Mouse (Mus musculus): ENCODE results near the gene Parp16. TPM values are rescaled to one million over a fixed set of nuclear protein-coding genes. Genes with fewer than 3 reads are reported as not detected.

Gene Parp16
- 5.0 and 5.8 TPM in 2 replicates for polyA plus RNA-seq (2016; fragmentation: Nextera tagmentation; extraction: Ambion mirVana)

DNA sequence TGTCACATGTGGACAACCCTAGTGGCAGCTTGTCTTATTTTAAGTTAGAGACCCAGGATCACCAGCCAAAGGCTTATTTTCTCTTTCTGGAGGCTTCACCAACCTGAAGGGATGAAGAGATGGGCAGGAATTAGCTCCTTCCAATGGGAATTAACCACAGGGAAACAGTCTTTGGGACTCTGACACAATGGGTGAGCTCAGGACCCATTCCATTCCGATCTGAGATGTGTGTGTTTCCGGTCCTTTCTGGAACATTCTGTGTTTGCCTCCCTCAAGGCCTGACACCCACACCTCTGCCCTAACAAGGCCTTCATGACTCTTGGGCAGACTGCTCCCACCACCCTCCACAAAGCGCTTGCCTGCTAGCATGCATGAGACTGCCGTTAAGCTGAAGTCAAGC lies at the start of gene Parp16:
Gene Parp16, plus strand, starts transcription at position 301 of the 400 bp plus-strand sequence.
- no peaks in the 10 kb centered on the region for H3K27me3 ChIP-seq (replicated peaks)
- H3K4me3 ChIP-seq, result no peak within 1 kb of the TSS
- 73% methylated on average over 4 of the region's 4 CpGs for WGBS
- no peaks in the 10 kb centered on the region for H3K9me3 ChIP-seq (replicated peaks)
- H3K4me1 ChIP-seq (replicated peaks), result peaks cover 37% of the 10 kb centered on the region
- H3K27ac ChIP-seq (ENCODE audit: poor library complexity, severe bottlenecking), result peak within 1 kb of the TSS; percentile 93
- no peaks in the 10 kb centered on the region for H3K36me3 ChIP-seq
- peak within 1 kb of the TSS; percentile 65 for H3K9ac ChIP-seq
- H3K4me2 ChIP-seq, result peak within 1 kb of the TSS; percentile 37
- ATAC-seq (ENCODE audit: insufficient number of reproducible peaks, low FRiP score), result no peak

DNA sequence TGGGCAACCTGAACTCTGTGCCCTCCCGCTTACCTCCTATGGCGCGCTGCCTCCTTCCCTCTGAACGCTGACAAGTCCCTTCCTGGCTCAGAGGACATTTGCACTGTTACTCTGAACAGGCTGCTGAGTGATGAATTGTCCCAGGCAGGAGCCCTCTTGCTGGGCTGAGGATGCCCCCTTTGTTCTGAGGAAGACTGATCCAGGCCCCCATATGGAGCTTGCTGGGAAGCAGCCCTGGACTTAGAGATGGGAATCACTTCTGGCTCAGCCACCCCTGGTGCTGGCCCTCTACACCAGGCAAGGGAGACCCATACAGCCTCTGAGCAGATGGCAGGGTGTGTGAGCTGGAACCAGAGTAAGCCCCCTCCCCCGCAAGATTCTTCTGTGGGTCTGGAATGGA lies 49.2 kb upstream of the Parp16 start:
- no peak overlapping the region for H3K4me2 ChIP-seq
- H3K4me3 ChIP-seq, result no peak overlapping the region
- H3K27me3 ChIP-seq (replicated peaks), result peaks cover 14% of the 10 kb centered on the region
- no peaks in the 10 kb centered on the region for H3K9me3 ChIP-seq (replicated peaks)
- no peaks in the 10 kb centered on the region for H3K36me3 ChIP-seq
- peaks cover 11% of the 10 kb centered on the region for H3K4me1 ChIP-seq (replicated peaks)
- WGBS, result 64% methylated on average over 5 of the region's 5 CpGs
- H3K9ac ChIP-seq, result no peak overlapping the region
- ATAC-seq (ENCODE audit: insufficient number of reproducible peaks, low FRiP score), result no peak
- H3K27ac ChIP-seq (ENCODE audit: poor library complexity, severe bottlenecking), result no peak overlapping the region

DNA sequence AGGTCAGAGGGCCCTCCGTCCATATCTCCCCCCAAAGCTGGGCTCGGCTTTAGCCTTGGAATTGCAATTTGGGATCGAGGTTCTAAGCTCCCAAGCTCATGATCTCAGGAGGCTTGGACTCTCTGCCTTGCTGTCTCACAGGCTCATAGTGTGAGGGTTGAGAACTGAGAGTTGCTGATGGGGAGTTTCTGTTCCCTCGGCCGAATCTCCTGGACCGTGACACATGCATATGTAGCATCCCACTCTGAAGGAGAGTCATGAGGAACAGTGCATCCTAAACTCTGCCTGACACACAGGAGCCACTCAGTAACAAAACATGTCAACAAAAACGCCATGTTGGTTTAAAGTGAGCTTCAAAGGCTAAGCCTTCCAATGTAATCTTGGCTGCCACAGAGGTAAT lies 46.6 kb upstream of the Parp16 start:
- no peaks in the 10 kb centered on the region for H3K36me3 ChIP-seq
- no peak overlapping the region for H3K27ac ChIP-seq (ENCODE audit: poor library complexity, severe bottlenecking)
- H3K4me1 ChIP-seq (replicated peaks), result peaks cover 6% of the 10 kb centered on the region
- WGBS, result 64% methylated on average over 7 of the region's 7 CpGs
- H3K4me2 ChIP-seq, result no peak overlapping the region
- no peak for ATAC-seq (ENCODE audit: insufficient number of reproducible peaks, low FRiP score)
- no peaks in the 10 kb centered on the region for H3K9me3 ChIP-seq (replicated peaks)
- no peak overlapping the region for H3K9ac ChIP-seq
- no peak overlapping the region for H3K4me3 ChIP-seq
- peaks cover 2% of the 10 kb centered on the region; the same call in 1 of the 2 replicates for H3K27me3 ChIP-seq (replicated peaks)

DNA sequence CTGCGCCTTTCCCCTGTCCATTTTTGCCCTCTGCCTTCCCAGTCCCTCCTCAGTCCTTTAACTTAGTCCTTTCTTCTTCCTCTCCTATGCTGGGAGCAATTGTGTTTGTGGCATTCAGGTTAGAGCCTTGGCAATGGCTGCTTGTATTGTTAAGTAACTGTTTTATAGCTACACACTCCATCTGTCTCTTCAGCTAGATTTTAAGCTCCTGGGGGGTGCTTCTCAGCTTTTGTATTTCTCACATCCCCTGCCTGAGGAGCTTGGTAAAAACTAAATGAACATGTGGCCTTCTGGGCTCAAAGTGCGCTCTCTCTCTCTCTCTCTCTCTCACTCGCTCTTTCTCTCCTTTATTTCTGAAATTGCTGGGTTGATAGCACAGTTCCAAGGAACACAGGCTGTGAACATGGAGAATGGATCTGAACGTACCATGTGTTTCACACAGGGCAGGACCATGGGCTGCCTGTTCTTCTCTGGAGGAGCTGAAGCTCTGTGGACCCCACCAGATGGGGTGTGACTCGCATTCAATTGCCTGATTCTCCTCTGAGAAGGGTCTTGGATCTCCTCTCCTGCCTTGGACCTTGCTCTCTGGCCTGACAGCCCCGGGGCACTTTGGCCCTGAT lies 42.3 kb upstream of the Parp16 start:
- no peak overlapping the region for H3K9ac ChIP-seq
- no peak overlapping the region for H3K4me2 ChIP-seq

DNA sequence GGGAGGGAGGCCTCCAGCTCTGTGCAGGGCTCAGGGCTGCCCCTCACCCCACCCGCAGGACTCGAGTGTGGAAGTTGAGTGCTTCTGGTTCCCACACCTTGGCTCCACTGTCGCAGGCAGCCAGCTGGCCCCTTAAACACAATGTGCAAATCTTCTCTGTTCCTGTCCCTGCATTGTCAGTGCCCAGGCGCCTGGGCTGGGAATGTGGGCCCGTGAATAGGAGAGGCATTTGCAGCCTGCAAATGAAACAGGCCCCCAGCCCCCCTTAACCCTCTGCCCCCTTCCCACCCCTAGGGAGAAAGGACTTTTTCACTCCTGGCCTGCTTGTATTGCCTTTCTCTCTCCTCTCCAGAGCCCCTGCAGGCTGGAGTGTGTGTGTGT lies 41.8 kb upstream of the Parp16 start:
- Histone ChIP-seq H3K36me3 (no peaks in the 10 kb centered on the region), H3K9ac (no peak overlapping the region), H3K4me1 (replicated peaks) (peaks cover 41% of the 10 kb centered on the region), H3K4me2 (no peak overlapping the region), H3K27me3 (replicated peaks) (no peaks in the 10 kb centered on the region), H3K27ac (ENCODE audit: poor library complexity, severe bottlenecking) (no peak overlapping the region), H3K9me3 (replicated peaks) (no peaks in the 10 kb centered on the region), H3K4me3 (no peak overlapping the region)
- ATAC-seq (ENCODE audit: insufficient number of reproducible peaks, low FRiP score), result no peak
- WGBS, result 12% methylated on average over 5 of the region's 5 CpGs

More for the DNA sequence above, 42.3 kb upstream of the Parp16 start:
- Histone ChIP-seq H3K36me3 (no peaks in the 10 kb centered on the region), H3K9me3 (replicated peaks) (no peaks in the 10 kb centered on the region), H3K4me3 (no peak overlapping the region), H3K27me3 (replicated peaks) (no peaks in the 10 kb centered on the region), H3K27ac (ENCODE audit: poor library complexity, severe bottlenecking) (no peak overlapping the region), H3K4me1 (replicated peaks) (peaks cover 39% of the 10 kb centered on the region)
- 61% methylated on average over 6 of the region's 6 CpGs for WGBS
- ATAC-seq (ENCODE audit: insufficient number of reproducible peaks, low FRiP score), result no peak

DNA sequence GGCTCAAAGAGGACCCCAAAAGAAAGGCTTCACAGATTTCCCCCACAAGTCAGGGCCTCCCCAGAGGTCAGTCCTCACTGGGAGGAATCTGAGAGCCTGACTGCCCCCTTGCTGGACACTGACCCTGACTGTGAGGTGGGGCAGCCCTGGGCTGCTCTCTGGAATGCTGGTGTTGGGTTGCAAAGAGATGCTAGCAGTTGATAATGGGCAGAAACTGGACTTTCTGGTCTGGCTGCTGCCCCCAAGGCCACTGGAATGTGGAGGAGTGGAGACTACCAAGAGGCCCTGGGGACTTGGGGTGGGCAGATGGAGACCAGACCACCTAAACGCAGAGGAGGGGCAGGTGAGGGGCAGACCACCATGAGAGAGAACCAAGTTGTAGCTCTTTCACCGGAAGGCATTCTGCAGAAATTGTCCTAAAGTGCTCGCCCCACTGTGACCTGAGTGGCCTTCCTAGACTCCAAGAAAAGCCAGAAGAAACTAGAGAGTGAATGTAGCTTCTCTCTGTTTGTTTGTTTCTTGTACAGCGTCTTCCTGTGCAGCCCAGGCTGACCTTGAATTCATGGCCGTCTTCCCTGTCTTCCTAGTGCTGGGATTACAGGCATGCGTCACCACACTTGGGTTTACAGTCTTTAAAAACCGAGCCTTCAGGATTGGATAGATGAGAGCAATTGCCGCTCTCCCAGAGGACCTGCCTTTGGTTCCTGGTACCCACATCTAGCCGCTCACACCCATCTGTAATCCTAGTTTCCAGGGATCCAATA lies 40.3 kb upstream of the Parp16 start:
- no peaks in the 10 kb centered on the region for H3K9me3 ChIP-seq (replicated peaks)
- no peaks in the 10 kb centered on the region for H3K36me3 ChIP-seq
- no peak for ATAC-seq (ENCODE audit: insufficient number of reproducible peaks, low FRiP score)
- peaks cover 46% of the 10 kb centered on the region for H3K4me1 ChIP-seq (replicated peaks)
- peaks cover 4% of the 10 kb centered on the region; the same call in 1 of the 2 replicates for H3K27me3 ChIP-seq (replicated peaks)
- H3K4me3 ChIP-seq, result no peak overlapping the region
- 62% methylated on average over 9 of the region's 9 CpGs for WGBS
- no peak overlapping the region for H3K27ac ChIP-seq (ENCODE audit: poor library complexity, severe bottlenecking)
- no peak overlapping the region for H3K4me2 ChIP-seq
- H3K9ac ChIP-seq, result no peak overlapping the region

DNA sequence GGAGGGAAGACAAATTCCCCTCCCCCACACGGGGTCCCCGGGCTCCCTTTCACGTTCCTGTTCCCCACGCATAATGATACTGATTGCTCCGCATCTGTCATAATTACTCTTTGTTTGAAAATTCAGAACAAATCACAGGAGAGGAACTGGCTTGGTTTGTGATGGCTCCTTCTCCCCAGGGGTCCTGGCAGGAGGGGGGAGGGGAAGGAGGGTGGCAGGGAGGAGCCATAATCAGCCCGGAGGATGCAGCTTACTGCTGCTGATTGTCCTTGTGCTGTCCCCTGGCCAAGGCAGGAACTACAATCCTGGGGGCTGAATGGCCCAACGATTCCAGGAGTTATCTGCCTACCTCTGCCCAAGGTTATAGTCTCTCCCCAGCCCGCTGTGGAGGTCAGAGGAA lies 38.5 kb upstream of the Parp16 start:
- ATAC-seq (ENCODE audit: insufficient number of reproducible peaks, low FRiP score), result no peak
- Histone ChIP-seq H3K36me3 (no peaks in the 10 kb centered on the region), H3K9me3 (replicated peaks) (no peaks in the 10 kb centered on the region), H3K27ac (ENCODE audit: poor library complexity, severe bottlenecking) (peak overlapping the region; percentile 32; the same call in 1 of the 2 replicates), H3K27me3 (replicated peaks) (peaks cover 15% of the 10 kb centered on the region), H3K4me1 (replicated peaks) (peaks cover 46% of the 10 kb centered on the region), H3K4me2 (peak overlapping the region; percentile 36), H3K9ac (no peak overlapping the region), H3K4me3 (no peak overlapping the region)
- WGBS, result 5% methylated on average over 8 of the region's 8 CpGs

DNA sequence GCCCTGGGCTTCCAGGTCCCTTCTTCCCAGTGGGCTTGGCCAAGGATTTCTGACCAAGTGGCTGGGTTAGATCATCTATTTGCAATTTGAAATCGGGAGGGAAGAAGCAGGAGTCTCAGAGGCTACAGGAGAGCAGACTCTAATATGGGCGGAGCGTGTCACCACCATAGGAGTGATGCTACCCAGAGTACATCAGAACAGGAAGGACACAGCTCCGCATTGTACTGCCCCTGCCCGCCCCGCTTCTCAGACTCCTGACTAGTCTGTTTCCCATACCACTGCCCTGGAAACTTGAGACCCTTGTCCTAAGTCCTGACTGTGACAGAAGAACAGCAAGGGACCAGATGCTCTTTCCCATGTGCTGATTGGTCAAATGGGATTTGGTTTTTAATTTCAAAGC lies 37.5 kb upstream of the Parp16 start:
- peak; percentile 85 for ATAC-seq (ENCODE audit: insufficient number of reproducible peaks, low FRiP score)
- no peaks in the 10 kb centered on the region for H3K36me3 ChIP-seq
- no peak overlapping the region for H3K4me3 ChIP-seq
- H3K27me3 ChIP-seq (replicated peaks), result peaks cover 25% of the 10 kb centered on the region
- H3K9ac ChIP-seq, result no peak overlapping the region
- H3K4me1 ChIP-seq (replicated peaks), result peaks cover 50% of the 10 kb centered on the region
- H3K4me2 ChIP-seq, result peak overlapping the region; percentile 13; the same call in 1 of the 2 replicates
- H3K9me3 ChIP-seq (replicated peaks), result no peaks in the 10 kb centered on the region
- H3K27ac ChIP-seq (ENCODE audit: poor library complexity, severe bottlenecking), result peak overlapping the region; percentile 32; the same call in 1 of the 2 replicates
- 12% methylated on average over 6 of the region's 6 CpGs for WGBS

DNA sequence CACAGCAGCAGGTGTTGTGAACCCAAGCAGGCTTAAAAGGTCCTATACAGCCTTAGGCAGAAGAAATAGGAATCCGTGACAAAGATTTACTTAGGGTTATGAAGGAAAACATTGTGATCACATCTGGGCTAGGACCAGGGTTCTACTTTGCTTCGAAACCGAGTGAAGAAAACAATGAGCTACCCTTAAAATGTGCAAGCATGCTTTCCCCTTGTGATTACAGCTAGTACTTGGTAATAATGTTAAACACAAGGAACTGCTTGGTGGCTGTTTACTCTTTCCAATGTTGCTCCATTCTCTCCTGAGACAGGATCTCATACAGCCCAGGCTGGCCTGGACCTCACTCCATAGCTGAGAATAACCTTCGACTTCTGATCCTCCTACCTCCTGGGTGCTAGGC lies 34.0 kb upstream of the Parp16 start:
- Histone ChIP-seq H3K27ac (ENCODE audit: poor library complexity, severe bottlenecking) (no peak overlapping the region), H3K4me1 (replicated peaks) (peaks cover 36% of the 10 kb centered on the region), H3K36me3 (no peaks in the 10 kb centered on the region), H3K9me3 (replicated peaks) (no peaks in the 10 kb centered on the region), H3K27me3 (replicated peaks) (peaks cover 42% of the 10 kb centered on the region), H3K4me2 (no peak overlapping the region), H3K9ac (no peak overlapping the region), H3K4me3 (no peak overlapping the region)
- 54% methylated on average over 4 of the region's 4 CpGs for WGBS
- ATAC-seq (ENCODE audit: insufficient number of reproducible peaks, low FRiP score), result no peak

DNA sequence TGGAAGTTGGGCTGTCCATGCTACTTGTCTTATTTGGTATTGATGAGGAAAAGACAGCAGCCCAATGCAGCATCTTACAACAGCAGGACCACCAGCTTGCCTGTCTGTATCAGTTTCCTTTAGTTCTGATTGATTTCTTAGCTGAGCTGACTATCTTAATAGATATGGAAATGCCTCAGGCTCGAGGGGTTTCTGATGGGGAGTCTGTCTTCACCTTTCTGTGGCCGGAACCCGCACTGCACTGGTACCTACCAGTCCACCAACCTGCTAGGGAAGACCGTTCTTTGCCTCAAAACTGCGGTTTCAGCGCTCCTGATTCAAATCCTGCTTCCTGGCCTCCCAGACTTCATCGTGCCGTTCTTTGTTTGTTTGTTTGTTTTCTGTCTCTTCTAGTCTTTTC lies 33.3 kb upstream of the Parp16 start:
- H3K4me2 ChIP-seq, result no peak overlapping the region
- WGBS, result 22% methylated on average over 8 of the region's 8 CpGs

DNA sequence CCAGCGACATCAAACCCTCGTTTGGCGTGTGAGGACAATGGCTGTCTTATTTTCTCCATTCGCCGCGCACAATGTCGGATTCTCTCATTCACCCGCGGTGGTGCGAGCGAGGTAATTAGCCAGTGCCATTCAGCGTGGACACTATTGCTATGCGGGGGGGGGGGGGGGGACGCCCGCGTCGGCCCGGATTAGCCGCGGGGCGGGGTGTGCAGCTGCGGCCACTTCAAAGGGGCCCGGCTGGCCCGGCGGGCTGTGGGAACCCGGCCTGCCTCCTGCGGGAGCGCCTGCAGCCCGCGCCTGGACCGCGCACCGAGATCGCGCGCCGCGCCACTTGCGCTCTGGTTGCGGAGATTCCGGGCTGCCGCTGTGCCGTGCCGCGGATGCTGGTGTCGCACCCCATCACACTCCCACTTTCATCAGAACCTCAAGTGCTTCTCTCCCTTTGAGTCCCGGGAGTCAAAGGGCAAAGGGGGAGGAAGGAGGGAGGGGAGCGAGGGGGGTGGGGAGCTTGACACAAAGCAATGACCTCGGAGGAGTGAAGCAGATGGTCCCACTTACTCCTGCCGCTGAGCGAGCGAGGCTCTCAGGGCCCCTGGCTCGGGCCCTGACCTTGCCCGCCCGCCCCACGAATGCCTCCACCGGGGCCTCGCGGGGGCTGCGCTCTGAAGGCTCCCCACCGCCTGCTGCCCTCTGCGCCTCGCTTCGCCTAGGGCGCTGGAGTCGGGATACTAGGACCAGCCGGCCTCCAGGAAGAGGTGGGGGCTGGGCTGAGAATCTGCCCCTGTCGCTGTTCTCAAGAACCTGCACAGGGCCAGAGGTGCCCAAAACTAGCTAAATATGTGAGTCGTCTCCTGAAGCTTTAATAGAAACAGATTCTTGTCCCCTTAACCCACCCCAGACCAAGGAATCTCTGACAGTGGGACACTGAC lies 32.2 kb upstream of the Parp16 start:
- Histone ChIP-seq H3K27me3 (replicated peaks) (peaks cover 42% of the 10 kb centered on the region), H3K4me1 (replicated peaks) (peaks cover 18% of the 10 kb centered on the region), H3K36me3 (no peaks in the 10 kb centered on the region), H3K4me3 (peak overlapping the region; percentile 57), H3K9me3 (replicated peaks) (no peaks in the 10 kb centered on the region), H3K4me2 (peak overlapping the region; percentile 96), H3K27ac (ENCODE audit: poor library complexity, severe bottlenecking) (no peak overlapping the region), H3K9ac (peak overlapping the region; percentile 71)
- WGBS, result under 1% methylated on average over 68 of the region's 69 CpGs
- peak; percentile 25; the same call in 1 of the 2 replicates for ATAC-seq (ENCODE audit: insufficient number of reproducible peaks, low FRiP score)

More for the DNA sequence above, 33.3 kb upstream of the Parp16 start:
- no peak overlapping the region for H3K9ac ChIP-seq
- no peaks in the 10 kb centered on the region for H3K36me3 ChIP-seq
- H3K27ac ChIP-seq (ENCODE audit: poor library complexity, severe bottlenecking), result no peak overlapping the region
- no peak overlapping the region for H3K4me3 ChIP-seq
- ATAC-seq (ENCODE audit: insufficient number of reproducible peaks, low FRiP score), result no peak
- peaks cover 42% of the 10 kb centered on the region for H3K27me3 ChIP-seq (replicated peaks)
- H3K4me1 ChIP-seq (replicated peaks), result peaks cover 29% of the 10 kb centered on the region
- no peaks in the 10 kb centered on the region for H3K9me3 ChIP-seq (replicated peaks)

Measured in heart, embryonic 12.5 days (tissue).